Mouse (Mus musculus) MEL (cell line): ENCODE results near the gene Fzd4. TPM values are rescaled to one million over a fixed set of nuclear protein-coding genes. Genes with fewer than 3 reads are reported as not detected.

Experiments used
- DNase-seq: peaks from one replicate; pipeline ENCODE4 v3.0.0; 2011; ENCODE audit warnings: low read depth, low spot score
- H3K27ac ChIP-seq: 2 replicates; pipeline ENCODE4 v1.5.1; 2012; ENCODE audit warnings: low read depth, mild to moderate bottlenecking, control low read depth, low read length, moderate library complexity; ENCODE audit not compliant: control insufficient read depth
- H3K27me3 ChIP-seq, 2 experiments: fragments of 150-350 bp in 1 of 2; sonication (generic) in 1 of 2; 2 replicates each; pipeline ENCODE4 v1.6.1; 2012; ENCODE audit warnings: low read length in 2 of 2, mild to moderate bottlenecking in 2 of 2, improper control_type of control experiment in 1 of 2, moderate library complexity in 1 of 2; ENCODE audit not compliant: insufficient read depth in 2 of 2, control insufficient read depth in 1 of 2
- H3K36me3 ChIP-seq, 2 experiments: 2 replicates each; pipeline ENCODE4 v1.6.1; 2012 to 2014; ENCODE audit warnings: low read length in 2 of 2, improper control_type of control experiment in 1 of 2, inconsistent platforms in 1 of 2, mild to moderate bottlenecking in 1 of 2; ENCODE audit not compliant: insufficient read depth in 2 of 2, control insufficient read depth in 1 of 2
- H3K4me1 ChIP-seq, 2 experiments: fragments of 150-350 bp in 1 of 2; sonication (generic) in 1 of 2; 2 replicates each; pipeline ENCODE4 v1.6.1; 2012; ENCODE audit warnings: low read length in 2 of 2, improper control_type of control experiment in 1 of 2, mild to moderate bottlenecking in 1 of 2; ENCODE audit not compliant: insufficient read depth in 2 of 2, control insufficient read depth in 1 of 2
- H3K4me3 ChIP-seq, 2 experiments: fragments of 150-350 bp in 1 of 2; sonication (generic) in 1 of 2; 2 replicates each; pipeline ENCODE4 v1.5.1; 2012; ENCODE audit warnings: low read depth in 2 of 2, low read length in 2 of 2, mild to moderate bottlenecking in 2 of 2, moderate library complexity in 2 of 2, control low read depth in 1 of 2, improper control_type of control experiment in 1 of 2; ENCODE audit not compliant: control insufficient read depth in 1 of 2, insufficient read depth in 1 of 2
- H3K79me2 ChIP-seq: 2 replicates; pipeline ENCODE4 v1.6.1; 2012; ENCODE audit warnings: mild to moderate bottlenecking, low read length, moderate library complexity; ENCODE audit not compliant: control insufficient read depth, poor library complexity, insufficient read depth
- H3K9ac ChIP-seq: 2 replicates; pipeline ENCODE4 v1.6.1; 2012; ENCODE audit warnings: low read depth, mild to moderate bottlenecking, control low read depth, low read length, moderate library complexity; ENCODE audit not compliant: control insufficient read depth, poor library complexity, severe bottlenecking
- H3K9me3 ChIP-seq: fragments of 150-350 bp; sonication (generic); replicated peaks from 2 replicates; pipeline ENCODE4 v1.6.1; 2012; ENCODE audit warnings: mild to moderate bottlenecking, low read length, improper control_type of control experiment, moderate library complexity; ENCODE audit not compliant: insufficient read depth
- BHLHE40 ChIP-seq: IDR thresholded peaks from 2 replicates; pipeline ENCODE4 v1.6.1; 2012; ENCODE audit warnings: low read depth, mild to moderate bottlenecking, inconsistent platforms, low read length, improper control_type of control experiment, borderline replicate concordance
- CHD1 ChIP-seq: IDR thresholded peaks from 2 replicates; pipeline ENCODE4 v1.6.1; 2012; ENCODE audit warnings: low read depth, mild to moderate bottlenecking, inconsistent platforms, low read length, improper control_type of control experiment
- CHD2 ChIP-seq: IDR thresholded peaks from 2 replicates; pipeline ENCODE4 v1.6.1; 2011; ENCODE audit warnings: low read length, improper control_type of control experiment
- CTCF ChIP-seq, 3 experiments: IDR thresholded peaks in 2 of 3; conservative IDR thresholded peaks in 1 of 3; 2 replicates each; pipeline ENCODE4 v1.5.1; 2011 to 2012; ENCODE audit warnings: low read length in 3 of 3, low read depth in 2 of 3, mild to moderate bottlenecking in 2 of 3, improper control_type of control experiment in 1 of 3, inconsistent platforms in 1 of 3, mixed read lengths in 1 of 3, moderate library complexity in 1 of 3; ENCODE audit not compliant: control insufficient read depth in 1 of 3, insufficient read depth in 1 of 3, poor library complexity in 1 of 3, severe bottlenecking in 1 of 3
- ELF1 ChIP-seq: IDR thresholded peaks from 2 replicates; pipeline ENCODE4 v1.6.1; 2014; ENCODE audit warnings: low read depth, mild to moderate bottlenecking, inconsistent platforms, low read length, improper control_type of control experiment, moderate library complexity
- EP300 ChIP-seq, 2 experiments: IDR thresholded peaks; 2 replicates each; pipeline ENCODE4 v1.6.1; 2011; ENCODE audit warnings: improper control_type of control experiment in 2 of 2, low read length in 2 of 2, low read depth in 1 of 2, mild to moderate bottlenecking in 1 of 2
- GABPA ChIP-seq: IDR thresholded peaks from 2 replicates; pipeline ENCODE4 v1.6.1; 2012; ENCODE audit warnings: low read depth, mild to moderate bottlenecking, inconsistent platforms, low read length, improper control_type of control experiment, moderate library complexity
- GATA1 ChIP-seq: IDR thresholded peaks from 2 replicates; pipeline ENCODE4 v1.6.1; 2011; ENCODE audit warnings: low read depth, low read length, improper control_type of control experiment
- HCFC1 ChIP-seq: IDR thresholded peaks from 2 replicates; pipeline ENCODE4 v1.6.1; 2012; ENCODE audit warnings: low read depth, mild to moderate bottlenecking, inconsistent platforms, low read length, improper control_type of control experiment, moderate library complexity
- MAX ChIP-seq: IDR thresholded peaks from 2 replicates; pipeline ENCODE4 v1.6.1; 2011; ENCODE audit warnings: low read length, improper control_type of control experiment
- MEF2A ChIP-seq: IDR thresholded peaks from 2 replicates; pipeline ENCODE4 v1.6.1; 2014; ENCODE audit warnings: low read depth, mild to moderate bottlenecking, inconsistent platforms, low read length, improper control_type of control experiment; ENCODE audit not compliant: poor library complexity, insufficient replicate concordance, severe bottlenecking; ENCODE audit errors: extremely low read depth
- MXI1 ChIP-seq: IDR thresholded peaks from 2 replicates; pipeline ENCODE4 v1.6.1; 2011; ENCODE audit warnings: mild to moderate bottlenecking, low read depth, low read length, improper control_type of control experiment
- MYB ChIP-seq: IDR thresholded peaks from 2 replicates; pipeline ENCODE4 v1.6.1; 2011; ENCODE audit warnings: mild to moderate bottlenecking, low read depth, low read length, improper control_type of control experiment
- NELFE ChIP-seq: IDR thresholded peaks from 2 replicates; pipeline ENCODE4 v1.6.1; 2011; ENCODE audit warnings: low read depth, low read length, improper control_type of control experiment
- POLR2AphosphoS5 ChIP-seq: IDR thresholded peaks from 2 replicates; pipeline ENCODE4 v1.6.1; 2012; ENCODE audit warnings: low read depth, borderline replicate concordance, mild to moderate bottlenecking, inconsistent platforms, low read length, moderate library complexity, mixed read lengths
- TAL1 ChIP-seq: IDR thresholded peaks from 2 replicates; pipeline ENCODE4 v1.6.1; 2012; ENCODE audit warnings: mild to moderate bottlenecking, inconsistent platforms, low read length, moderate library complexity, mixed read lengths
- TBP ChIP-seq: IDR thresholded peaks from 2 replicates; pipeline ENCODE4 v1.8.0; 2011; ENCODE audit warnings: low read depth, low read length, improper control_type of control experiment
- TCF12 ChIP-seq: IDR thresholded peaks from 2 replicates; pipeline ENCODE4 v1.6.1; 2014; ENCODE audit warnings: low read depth, mild to moderate bottlenecking, inconsistent platforms, low read length, improper control_type of control experiment, moderate library complexity
- USF1 ChIP-seq: IDR thresholded peaks from 2 replicates; pipeline ENCODE4 v1.6.1; 2014; ENCODE audit warnings: low read depth, mild to moderate bottlenecking, inconsistent platforms, low read length, improper control_type of control experiment, moderate library complexity
- USF2 ChIP-seq, 2 experiments: IDR thresholded peaks; 2 replicates each; pipeline ENCODE4 v1.6.1; 2011 to 2012; ENCODE audit warnings: improper control_type of control experiment in 2 of 2, low read length in 2 of 2, borderline replicate concordance in 1 of 2, inconsistent platforms in 1 of 2, low read depth in 1 of 2, mild to moderate bottlenecking in 1 of 2; ENCODE audit not compliant: insufficient read depth in 1 of 2
- ZC3H11A ChIP-seq: IDR thresholded peaks from 2 replicates; pipeline ENCODE4 v1.6.1; 2012; ENCODE audit warnings: low read depth, mild to moderate bottlenecking, inconsistent platforms, low read length, improper control_type of control experiment
- ZNF384 ChIP-seq: IDR thresholded peaks from 2 replicates; pipeline ENCODE4 v1.6.1; 2012; ENCODE audit warnings: low read depth, mild to moderate bottlenecking, inconsistent platforms, low read length, improper control_type of control experiment
- polyA plus RNA-seq, 2 experiments: library from polyadenylated mRNA; stranded (reverse) in 1 of 2; unstranded in 1 of 2; fragments of >175 nt in 1 of 2; fragments of >200 nt in 1 of 2; gene quantifications; 2 replicates each; pipeline versions ENCODE4 v1.2.1 to v1.2.4; 2012; ENCODE audit warnings: low replicate concordance in 2 of 2, low read depth in 1 of 2; ENCODE audit not compliant: insufficient read length in 2 of 2, insufficient read depth in 1 of 2, missing spikeins in 1 of 2
- total RNA-seq: library from RNA; depleted of rRNA; stranded (reverse); fragments of 300-350 nt; gene quantifications from 2 replicates; pipeline ENCODE4 v1.2.3, GENCODE M21; 2012

Gene Fzd4
- total and polyA plus RNA-seq, 3 experiments = 0.08 to 1.1 TPM; not detected in 1

DNA sequence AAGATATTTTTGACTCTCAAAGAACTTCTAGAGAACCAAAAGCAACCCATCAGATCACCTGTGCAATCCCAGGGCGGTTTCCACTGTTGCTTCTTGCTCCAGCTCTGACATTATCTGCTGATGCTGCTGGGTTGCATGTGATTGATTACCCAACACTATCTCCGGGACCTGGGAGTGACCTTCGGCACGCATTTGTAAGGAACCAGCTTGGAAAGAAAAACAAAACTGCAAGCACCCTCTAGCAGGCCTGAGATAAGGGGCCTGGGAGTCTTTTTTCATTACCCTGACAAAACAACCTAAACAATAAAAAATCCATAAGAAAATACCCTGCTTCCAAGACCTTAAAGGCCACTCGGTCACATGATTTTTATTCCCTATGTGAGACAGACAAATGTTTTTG is 19.0 kb downstream of the Fzd4 start:
- peaks cover 0 to 4% of the 10 kb centered on the region in 2 experiments; a peak in 2 of 4 replicates for H3K27me3 ChIP-seq

DNA sequence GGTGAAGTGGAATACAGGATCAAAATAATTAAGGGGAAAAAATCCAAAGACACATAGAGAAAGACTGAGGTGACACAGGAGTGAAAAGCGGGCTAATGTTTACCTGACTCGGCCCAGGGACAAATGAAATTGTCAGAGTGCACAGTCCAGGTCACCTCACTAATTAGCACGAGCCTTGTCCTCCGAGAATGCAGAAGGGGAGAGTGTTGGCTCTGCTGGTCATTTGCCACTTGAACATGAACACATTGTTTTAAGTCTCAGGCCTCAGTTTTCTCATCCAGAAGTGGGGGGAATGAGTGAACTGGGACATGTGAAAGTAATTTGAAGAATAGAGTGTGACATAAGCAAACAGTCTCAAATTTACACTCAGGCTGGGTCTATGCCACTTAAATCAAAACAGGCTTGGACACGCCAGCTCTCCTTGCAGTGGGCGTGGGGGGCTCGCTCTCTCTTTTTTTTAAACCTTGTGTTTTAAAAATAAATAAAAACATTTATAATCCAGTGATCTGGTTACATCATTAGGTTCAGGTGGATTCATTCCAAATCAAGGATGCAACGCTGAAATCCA is 19.6 kb downstream of the Fzd4 start:
- H3K27ac ChIP-seq = no peak overlapping the region
- no peak overlapping the region for H3K4me3 ChIP-seq
- TF ChIP-seq BHLHE40 (no peak), CHD1 (no peak), CHD2 (no peak), ZNF384 (no peak), USF2 (IDR thresholded peaks at IDR 0.05; ENCODE audit: borderline replicate concordance in 1 of 2, insufficient read depth in 1 of 2, low read depth in 1 of 2, low read length in 2 of 2) (no peak)

More for the DNA sequence above, 19.0 kb downstream of the Fzd4 start:
- no peak overlapping the region for H3K4me3 ChIP-seq
- no peaks in the 10 kb centered on the region for H3K79me2 ChIP-seq
- no peak overlapping the region for H3K27ac ChIP-seq
- no peaks in the 10 kb centered on the region for H3K4me1 ChIP-seq
- no peak for DNase-seq
- no peaks in the 10 kb centered on the region for H3K9me3 ChIP-seq
- TF ChIP-seq GABPA = no peak
- TF ChIP-seq MAX = no peak
- no peak for TF ChIP-seq TAL1
- no peak for TF ChIP-seq USF2 (IDR thresholded peaks at IDR 0.05; ENCODE audit: borderline replicate concordance in 1 of 2, insufficient read depth in 1 of 2, low read depth in 1 of 2, low read length in 2 of 2)
- no peak for TF ChIP-seq EP300 (IDR thresholded peaks at IDR 0.05; ENCODE audit: low read depth in 1 of 2, low read length in 2 of 2)
- TF ChIP-seq GATA1 = no peak
- TF ChIP-seq ZC3H11A = no peak
- no peak overlapping the region for H3K9ac ChIP-seq
- H3K36me3 ChIP-seq = peaks cover 0 to 3% of the 10 kb centered on the region in 2 experiments; a peak in 1 of 4 replicates

DNA sequence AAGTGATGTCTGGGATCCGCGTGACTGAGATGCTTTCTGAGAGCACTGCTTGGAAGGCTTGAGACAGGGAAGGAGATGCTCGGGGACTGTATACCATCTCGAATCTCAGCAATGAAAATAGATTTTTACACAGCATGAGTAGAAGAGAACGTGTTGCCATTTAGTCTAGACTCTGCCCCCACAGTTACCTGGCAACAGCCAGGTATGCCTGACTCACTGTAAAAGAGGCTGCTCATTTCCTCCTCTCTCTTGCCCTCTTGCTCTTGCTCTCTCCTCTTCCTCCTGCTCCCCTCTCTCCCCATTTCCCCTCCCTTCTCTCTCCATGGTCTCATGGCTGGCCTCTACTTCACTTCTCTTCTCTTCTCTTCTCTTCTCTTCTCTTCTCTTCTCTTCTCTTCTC is 20.5 kb downstream of the Fzd4 start:
- no peaks in the 10 kb centered on the region for H3K36me3 ChIP-seq
- H3K27me3 ChIP-seq = peaks cover 0 to 4% of the 10 kb centered on the region in 2 experiments; a peak in 2 of 4 replicates
- no peak for DNase-seq
- no peak overlapping the region for H3K27ac ChIP-seq
- no peaks in the 10 kb centered on the region for H3K4me1 ChIP-seq
- H3K9ac ChIP-seq = no peak overlapping the region
- no peak overlapping the region for H3K4me3 ChIP-seq
- TF ChIP-seq CTCF (IDR thresholded peaks at IDR 0.05 in 2 of 3, conservative IDR thresholded peaks at IDR 0.05 in 1 of 3; ENCODE audit: control insufficient read depth in 1 of 3, insufficient read depth in 1 of 3, low read depth in 2 of 3, low read length in 3 of 3, poor library complexity in 1 of 3, severe bottlenecking in 1 of 3) (no peak), TCF12 (no peak), ZNF384 (no peak), USF1 (no peak), NELFE (no peak), ELF1 (no peak), TBP (no peak), BHLHE40 (no peak), EP300 (IDR thresholded peaks at IDR 0.05; ENCODE audit: low read depth in 1 of 2, low read length in 2 of 2) (no peak), CHD2 (no peak), TAL1 (no peak), HCFC1 (no peak), MYB (no peak), POLR2AphosphoS5 (no peak), MXI1 (no peak), GABPA (no peak), ZC3H11A (no peak), MEF2A (no peak)
- H3K79me2 ChIP-seq = no peaks in the 10 kb centered on the region
- H3K9me3 ChIP-seq = no peaks in the 10 kb centered on the region

More for the DNA sequence above, 19.6 kb downstream of the Fzd4 start:
- no peaks in the 10 kb centered on the region for H3K9me3 ChIP-seq
- DNase-seq = no peak
- H3K79me2 ChIP-seq = no peaks in the 10 kb centered on the region
- no peak overlapping the region for H3K9ac ChIP-seq
- H3K36me3 ChIP-seq = no peaks in the 10 kb centered on the region
- H3K4me1 ChIP-seq = no peaks in the 10 kb centered on the region
- peaks cover 0 to 4% of the 10 kb centered on the region in 2 experiments; a peak in 2 of 4 replicates for H3K27me3 ChIP-seq
